Comparison of ENCODE assay signal across 10 mouse cellular contexts in the genomic region with DNA sequence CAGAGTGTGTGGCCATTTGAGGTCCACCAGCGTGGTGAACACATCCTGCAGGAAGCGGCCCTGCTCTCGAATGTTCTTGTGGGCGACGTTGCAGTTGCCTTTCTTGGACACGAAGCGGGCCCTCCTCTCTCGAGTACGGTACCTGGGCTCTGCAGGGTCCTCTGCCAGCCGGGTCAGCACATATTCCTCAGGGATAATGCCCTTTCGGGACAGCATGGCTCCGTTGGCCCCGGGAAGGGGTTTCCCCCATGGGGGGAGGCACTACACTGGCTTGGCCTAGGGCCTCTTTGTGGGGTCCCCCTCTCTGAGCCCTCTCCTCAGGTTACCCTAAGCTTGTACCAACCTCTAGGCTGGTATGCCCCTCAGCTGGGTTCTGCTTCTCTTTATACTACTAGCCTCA. TPM values are rescaled to one million over a fixed set of nuclear protein-coding genes. Genes with fewer than 3 reads are reported as not detected.
A peak's percentile ranks its signal among the peaks of the same experiment; 100 is the strongest.
DNase-seq lines count a peak whose midpoint lies in the region; ATAC-seq and TF ChIP-seq lines count a peak whose summit lies in the region.
"Had no signal": no experiment of that assay in that cellular context is flagged by ENCODE, and none has a peak within 500 bp of the region (broad histone marks: within the 10 kb centered on the region; RNA-seq: fewer than 3 reads in every experiment).

No protein-coding gene starts in this region.

- no peak overlapping the region; the same call in 1 of the 2 replicates for H3K4me2 ChIP-seq in hindbrain, embryonic 11.5 days (replicated peaks; ENCODE audit: low read depth, low read length)
- H3K4me2 ChIP-seq in neural tube, embryonic 12.5 days (replicated peaks) = peak overlapping the region; percentile 89

- WGBS in hindbrain, embryonic 11.5 days = 84% methylated on average over 13 of the region's 13 CpGs
- WGBS in hindbrain, embryonic 10.5 days = 85% methylated on average over 13 of the region's 13 CpGs
- 85% methylated on average over 13 of the region's 13 CpGs for WGBS in neural tube, embryonic 12.5 days

- intact Hi-C loops in heart, postnatal 10 days (cut with DNase I) = loop anchor here (5.0 to 10.0 kb wide), 2 partner anchors 275 to 508 kb away; a partner anchor contains a TSS
- intact Hi-C loops in left cerebral cortex, postnatal 4 days (cut with DNase I) = loop anchor here (2.0 to 10.0 kb wide), 4 partner anchors 81 to 505 kb away; a partner anchor contains a TSS

- no peaks in the 10 kb centered on the region for H3K4me1 ChIP-seq in hindbrain, embryonic 11.5 days (replicated peaks; ENCODE audit: control insufficient read depth, insufficient read depth, low read length)
- peaks cover 19% of the 10 kb centered on the region for H3K4me1 ChIP-seq in hindbrain, embryonic 10.5 days (replicated peaks)
- peaks cover 3% of the 10 kb centered on the region; the same call in 1 of the 2 replicates for H3K4me1 ChIP-seq in cortical plate, adult 2 months (ENCODE audit: control insufficient read depth, insufficient read depth, low read length)
- no peaks in the 10 kb centered on the region for H3K4me1 ChIP-seq in neural tube, embryonic 12.5 days

- peak; percentile 38 for ATAC-seq in hindbrain, embryonic 11.5 days (ENCODE audit: low FRiP score)
- ATAC-seq in neural tube, embryonic 12.5 days (ENCODE audit: low FRiP score, low read depth) = 0 out of 2 replicates have a peak, but pooled peaks have one; percentile 0

- H3K36me3 ChIP-seq in hindbrain, embryonic 11.5 days (ENCODE audit: control insufficient read depth, insufficient read depth, low read length) = no peaks in the 10 kb centered on the region
- no peaks in the 10 kb centered on the region for H3K36me3 ChIP-seq in hindbrain, embryonic 10.5 days
- H3K36me3 ChIP-seq in neural tube, embryonic 12.5 days = no peaks in the 10 kb centered on the region

- H3K27me3 ChIP-seq in hindbrain, embryonic 11.5 days (ENCODE audit: control insufficient read depth, insufficient read depth, low read length) = no peaks in the 10 kb centered on the region; the same call in 1 of the 2 replicates
- peaks cover 40% of the 10 kb centered on the region for H3K27me3 ChIP-seq in hindbrain, embryonic 10.5 days (ENCODE audit: insufficient read depth, poor library complexity, severe bottlenecking)
- peaks cover 18% of the 10 kb centered on the region for H3K27me3 ChIP-seq in neural tube, embryonic 12.5 days (replicated peaks)

- TF ChIP-seq CTCF in cortical plate, adult 2 months (IDR thresholded peaks at IDR 0.05; ENCODE audit: extremely low read depth, insufficient read depth, low read length) = no peak

- H3K27ac ChIP-seq in hindbrain, embryonic 11.5 days (ENCODE audit: low read depth, low read length) = no peak overlapping the region
- no peak overlapping the region for H3K27ac ChIP-seq in hindbrain, embryonic 10.5 days
- H3K27ac ChIP-seq in cortical plate, adult 2 months (ENCODE audit: insufficient read depth, low read length) = no peak overlapping the region
- no peak overlapping the region for H3K27ac ChIP-seq in neural tube, embryonic 12.5 days

- no peak for DNase-seq in hindbrain, embryonic 11.5 days (ENCODE audit: low spot score)
- no peak for DNase-seq in hindbrain, embryonic 10.5 days (ENCODE audit: low spot score)
- peak; percentile 36 to 50 for DNase-seq in heart, postnatal 10 days
- DNase-seq in ovary, postnatal 14 days (ENCODE audit: low spot score) = no peak
- no peak for DNase-seq in left cerebral cortex, postnatal 4 days
- no peak for DNase-seq in frontal cortex, postnatal 14 days (ENCODE audit: low spot score in 2 of 2)
- DNase-seq: thymus, postnatal 25 days had no signal

- H3K4me3 ChIP-seq in hindbrain, embryonic 11.5 days (ENCODE audit: low read depth, low read length) = no peak overlapping the region
- H3K4me3 ChIP-seq in hindbrain, embryonic 10.5 days = no peak overlapping the region; the same call in 1 of the 2 replicates
- H3K4me3 ChIP-seq in cortical plate, adult 2 months (ENCODE audit: insufficient read depth, low read length) = peak overlapping the region; percentile 58
- peak overlapping the region; percentile 59; the same call in 1 of the 2 replicates for H3K4me3 ChIP-seq in neural tube, embryonic 12.5 days

- no peak for TF ChIP-seq POLR2A in cortical plate, adult 2 months (IDR thresholded peaks at IDR 0.05; ENCODE audit: extremely low read depth, insufficient read depth, low read length)

- no peak overlapping the region for H3K9ac ChIP-seq in hindbrain, embryonic 11.5 days (ENCODE audit: low read depth, low read length)
- 0 out of 2 replicates have a peak overlapping the region, but pooled peaks have one; percentile 13 for H3K9ac ChIP-seq in neural tube, embryonic 12.5 days

- H3K9me3 ChIP-seq in hindbrain, embryonic 11.5 days (ENCODE audit: control insufficient read depth, low read length) = no peaks in the 10 kb centered on the region
- H3K9me3 ChIP-seq in hindbrain, embryonic 10.5 days = no peaks in the 10 kb centered on the region
- H3K9me3 ChIP-seq in neural tube, embryonic 12.5 days = no peaks in the 10 kb centered on the region

RNA-seq across cellular contexts. Expression of a gene that starts 0.9 kb away (rescaled TPM):
- 0.25 and 0.49 TPM in 2 replicates for polyA plus RNA-seq in hindbrain, embryonic 11.5 days (2014; fragmentation: Nextera tagmentation; extraction: Ambion mirVana)
- 0.22 and 0.48 TPM in 2 replicates for polyA plus RNA-seq in hindbrain, embryonic 10.5 days (2016; fragmentation: Nextera tagmentation; extraction: Ambion mirVana)
- 44.6 and 51.0 TPM in 2 replicates for polyA plus RNA-seq in cortical plate, adult 2 months (2012; rRNA removed)
- 10 to 100 TPM; 77.5 to 85.1 TPM for total RNA-seq in heart, postnatal 10 days (2021)
- polyA plus RNA-seq in neural tube, embryonic 12.5 days (2016; fragmentation: Nextera tagmentation; extraction: Ambion mirVana) = 0.64 and 0.79 TPM in 2 replicates
- 10 to 100 TPM; 11.8 to 12.8 TPM for total RNA-seq in left cerebral cortex, postnatal 4 days (2021)
- polyA plus RNA-seq: limb, embryonic 11.5 days had no signal

Comparison
In these comparisons a context has a peak if more than half of its experiments do, and no peak if none do; other contexts are left out.
1. DNase-seq: peak in heart, postnatal 10 days (2 of 2); none in hindbrain, embryonic 11.5 days (single experiment), hindbrain, embryonic 10.5 days (single experiment), ovary, postnatal 14 days (single experiment), left cerebral cortex, postnatal 4 days (single experiment) and frontal cortex, postnatal 14 days (0 of 2).
2. H3K4me3 ChIP-seq: peak in cortical plate, adult 2 months (single experiment) and neural tube, embryonic 12.5 days (single experiment); none in hindbrain, embryonic 11.5 days (single experiment) and hindbrain, embryonic 10.5 days (single experiment).
3. RNA of a gene that starts 0.9 kb away (polyA plus RNA-seq): 44.6 to 51.0 TPM in cortical plate, adult 2 months; 0.64 to 0.79 TPM in neural tube, embryonic 12.5 days, 0.25 to 0.49 TPM in hindbrain, embryonic 11.5 days and 0.22 to 0.48 TPM in hindbrain, embryonic 10.5 days; every median in the first group is over 10 times any median in the second.